ENCODE assay signal across 8 mouse cellular contexts in the genomic region with DNA sequence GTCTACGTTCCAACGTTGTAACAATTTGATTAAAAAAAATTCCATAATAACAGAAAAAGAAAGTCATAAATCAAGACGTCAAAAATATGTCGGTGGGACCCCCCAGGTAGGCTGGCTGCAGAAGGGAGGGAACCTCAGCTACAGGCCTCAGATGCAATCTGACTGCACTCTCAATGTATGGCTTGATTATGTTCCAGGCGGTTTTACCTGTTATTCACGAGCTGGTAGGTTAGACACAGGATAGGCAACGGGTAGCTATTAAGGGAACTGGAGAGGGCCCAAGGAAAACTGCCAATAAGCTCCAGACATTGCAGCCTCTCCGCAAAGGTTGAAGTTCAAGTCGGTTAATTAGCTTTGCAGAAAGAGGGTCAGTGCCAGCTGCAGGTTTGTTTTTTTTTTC. TPM values are rescaled to one million over a fixed set of nuclear protein-coding genes. Genes with fewer than 3 reads are reported as not detected.
DNase-seq lines count a peak whose midpoint lies in the region; ATAC-seq lines count a peak whose summit lies in the region.

No protein-coding gene starts in this region.

- H3K4me3 ChIP-seq in lung, embryonic 16.5 days (ENCODE audit: low read length), result peak overlapping the region; percentile 79
- peak overlapping the region; percentile 57 for H3K4me3 ChIP-seq in forebrain, embryonic 16.5 days (replicated peaks; ENCODE audit: low read length)
- H3K4me3 ChIP-seq in neural tube, embryonic 15.5 days (replicated peaks), result peak overlapping the region; percentile 59

- peak overlapping the region; percentile 95 for H3K4me2 ChIP-seq in lung, embryonic 16.5 days (ENCODE audit: low read depth, low read length)
- peak overlapping the region; percentile 96 for H3K4me2 ChIP-seq in forebrain, embryonic 16.5 days (ENCODE audit: low read length)
- H3K4me2 ChIP-seq in neural tube, embryonic 15.5 days, result peak overlapping the region; percentile 79

- H3K27ac ChIP-seq in lung, embryonic 16.5 days (ENCODE audit: low read length), result no peak overlapping the region
- H3K27ac ChIP-seq in forebrain, embryonic 16.5 days (ENCODE audit: low read length), result no peak overlapping the region
- no peak overlapping the region; the same call in 1 of the 2 replicates for H3K27ac ChIP-seq in neural tube, embryonic 15.5 days (replicated peaks)

- H3K36me3 ChIP-seq in lung, embryonic 16.5 days (ENCODE audit: control insufficient read depth, insufficient read depth, low read length), result no peaks in the 10 kb centered on the region
- no peaks in the 10 kb centered on the region for H3K36me3 ChIP-seq in forebrain, embryonic 16.5 days (ENCODE audit: control insufficient read depth, insufficient read depth)
- H3K36me3 ChIP-seq in neural tube, embryonic 15.5 days, result no peaks in the 10 kb centered on the region

- 22% methylated on average over 9 of the region's 9 CpGs for WGBS in lung, embryonic 16.5 days
- 14% methylated on average over 9 of the region's 9 CpGs for whole genome bisulfite sequencing in forebrain, embryonic 16.5 days
- WGBS in neural tube, embryonic 15.5 days, result 20% methylated on average over 9 of the region's 9 CpGs

- no peak for ATAC-seq in lung, embryonic 16.5 days (ENCODE audit: low read depth)
- no peak for ATAC-seq in forebrain, embryonic 16.5 days
- ATAC-seq in neural tube, embryonic 15.5 days (ENCODE audit: low FRiP score), result no peak
- ATAC-seq in monocyte, adult 5-6 weeks (replicated peaks; ENCODE audit: insufficient number of reproducible peaks, low FRiP score, low TSS enrichment, poor library complexity, severe bottlenecking), result no peak

- H3K27me3 ChIP-seq in lung, embryonic 16.5 days (ENCODE audit: control insufficient read depth, insufficient read depth, low read depth, low read length), result no peaks in the 10 kb centered on the region
- no peaks in the 10 kb centered on the region for H3K27me3 ChIP-seq in forebrain, embryonic 16.5 days (replicated peaks; ENCODE audit: control insufficient read depth, insufficient read depth, low read length)
- 0 out of 2 replicates have a peak, but pooled peaks cover 6% of the 10 kb centered on the region for H3K27me3 ChIP-seq in neural tube, embryonic 15.5 days (replicated peaks)

- peaks cover 14% of the 10 kb centered on the region for H3K4me1 ChIP-seq in lung, embryonic 16.5 days (replicated peaks; ENCODE audit: control insufficient read depth, insufficient read depth, low read length)
- peaks cover 21% of the 10 kb centered on the region for H3K4me1 ChIP-seq in forebrain, embryonic 16.5 days (replicated peaks; ENCODE audit: control insufficient read depth, insufficient read depth, low read length)
- peaks cover 30% of the 10 kb centered on the region for H3K4me1 ChIP-seq in neural tube, embryonic 15.5 days

- DNase-seq in lung, postnatal 14 days, result no peak
- DNase-seq in kidney, postnatal 25 days, result peak; percentile 62 to 72
- no peak for DNase-seq in right cerebral cortex, postnatal 4 days
- DNase-seq in retina, embryonic 14.5 days (ENCODE audit: low spot score), result no peak

- no peaks in the 10 kb centered on the region for H3K9me3 ChIP-seq in lung, embryonic 16.5 days (ENCODE audit: control insufficient read depth, low read length)
- H3K9me3 ChIP-seq in forebrain, embryonic 16.5 days (ENCODE audit: control insufficient read depth, low read length), result no peaks in the 10 kb centered on the region
- no peaks in the 10 kb centered on the region for H3K9me3 ChIP-seq in neural tube, embryonic 15.5 days (replicated peaks)

- peak overlapping the region; percentile 82 for H3K9ac ChIP-seq in lung, embryonic 16.5 days (ENCODE audit: low read length)
- peak overlapping the region; percentile 67; the same call in 1 of the 2 replicates for H3K9ac ChIP-seq in forebrain, embryonic 16.5 days (replicated peaks; ENCODE audit: low read depth, low read length)
- H3K9ac ChIP-seq in neural tube, embryonic 15.5 days (replicated peaks), result peak overlapping the region; percentile 53; the same call in 1 of the 2 replicates

RNA-seq across cellular contexts. Expression of gene Smyd2, which starts 0.6 kb away (rescaled TPM):
- polyA plus RNA-seq in lung, embryonic 16.5 days (2015; fragmentation: Nextera tagmentation; extraction: Ambion mirVana), result 75.6 and 80.3 TPM in 2 replicates
- 76.8 and 80.7 TPM in 2 replicates for polyA plus RNA-seq in forebrain, embryonic 16.5 days (2015; fragmentation: Nextera tagmentation; extraction: Ambion mirVana)
- 92.6 and 94.7 TPM in 2 replicates for polyA plus RNA-seq in neural tube, embryonic 15.5 days (2015; fragmentation: Nextera tagmentation; extraction: Ambion mirVana)
- 0.76 to 3.5 TPM (median 0.96 TPM) in 3 replicates for total RNA-seq in monocyte, adult 5-6 weeks (2017)

Comparison
In these comparisons a context has a peak if more than half of its experiments do, and no peak if none do; other contexts are left out.
1. DNase-seq: peak in kidney, postnatal 25 days (2 of 2); none in lung, postnatal 14 days (single experiment), right cerebral cortex, postnatal 4 days (single experiment) and retina, embryonic 14.5 days (single experiment).
2. Peak in every context shown above with its lines, with median percentiles within 50 percentile points of each other: H3K4me2 ChIP-seq, H3K4me3 ChIP-seq and H3K9ac ChIP-seq.